Mouse (Mus musculus): ENCODE measurements around the gene Tob2. TPM values are rescaled to one million over a fixed set of nuclear protein-coding genes. Genes with fewer than 3 reads are reported as not detected.

Gene Tob2
- polyA plus RNA-seq, 1 experiment from 2014 or later: 12.3 TPM

GRCm38 (mm10) chr15:81856938-81857723 is 1.5 kb downstream of the Tob2 start:
- Histone ChIP-seq H3K4me2 (ENCODE audit: low read depth, low read length) (peak overlapping the region; percentile 89), H3K36me3 (replicated peaks; ENCODE audit: insufficient read depth, low read length) (peaks cover 4% of the 10 kb centered on the region; the same call in 1 of the 2 replicates), H3K9me3 (ENCODE audit: low read length) (no peaks in the 10 kb centered on the region), H3K27ac (ENCODE audit: low read depth) (peak overlapping the region; percentile 97), H3K4me1 (ENCODE audit: insufficient read depth) (peaks cover 22% of the 10 kb centered on the region), H3K4me3 (ENCODE audit: low read depth, low read length) (peak overlapping the region; percentile 97), H3K9ac (replicated peaks) (peak overlapping the region; percentile 93), H3K27me3 (ENCODE audit: insufficient read depth, low read length) (no peaks in the 10 kb centered on the region)
- under 1% methylated on average over 14 of the region's 14 CpGs for WGBS (ENCODE audit: insufficient replicate concordance)
- ATAC-seq (no peak), DNase-seq (no peak)
- TF ChIP-seq EP300 (IDR thresholded peaks at IDR 0.05; ENCODE audit: low read depth) (no peak), CTCF (IDR thresholded peaks at IDR 0.05; ENCODE audit: low read depth) (no peak)

- Histone ChIP-seq H3K4me2 (ENCODE audit: low read depth, low read length) (peak overlapping the region; percentile 89), H3K9ac (replicated peaks) (peak overlapping the region; percentile 93), H3K4me3 (ENCODE audit: low read depth, low read length) (peak overlapping the region; percentile 97), H3K27ac (ENCODE audit: low read depth) (peak overlapping the region; percentile 97), H3K27me3 (ENCODE audit: insufficient read depth, low read length) (no peaks in the 10 kb centered on the region), H3K36me3 (replicated peaks; ENCODE audit: insufficient read depth, low read length) (peaks cover 12% of the 10 kb centered on the region), H3K4me1 (ENCODE audit: insufficient read depth) (peaks cover 22% of the 10 kb centered on the region), H3K9me3 (ENCODE audit: low read length) (no peaks in the 10 kb centered on the region)
- TF ChIP-seq EP300 (IDR thresholded peaks at IDR 0.05; ENCODE audit: low read depth): peak; percentile 37; the same call in 1 of the 2 replicates
- TF ChIP-seq CTCF (IDR thresholded peaks at IDR 0.05; ENCODE audit: low read depth): no peak
- DNase-seq (peak; percentile 87), ATAC-seq (peak; percentile 75)
- under 1% methylated on average over 28 of the region's 28 CpGs for WGBS (ENCODE audit: insufficient replicate concordance)
Measured at GRCm38 (mm10) chr15:81856030-81856790, 2.4 kb downstream of the Tob2 start.

- Histone ChIP-seq H3K9me3 (ENCODE audit: low read length) (no peaks in the 10 kb centered on the region), H3K4me2 (ENCODE audit: low read depth, low read length) (peak overlapping the region; percentile 37), H3K4me1 (ENCODE audit: insufficient read depth) (peaks cover 9% of the 10 kb centered on the region), H3K27me3 (ENCODE audit: insufficient read depth, low read length) (no peaks in the 10 kb centered on the region), H3K27ac (ENCODE audit: low read depth) (peak overlapping the region; percentile 82), H3K9ac (replicated peaks) (peak overlapping the region; percentile 45; the same call in 1 of the 2 replicates), H3K36me3 (replicated peaks; ENCODE audit: insufficient read depth, low read length) (peaks cover 37% of the 10 kb centered on the region), H3K4me3 (ENCODE audit: low read depth, low read length) (no peak overlapping the region)
- no peak for DNase-seq
- whole genome bisulfite sequencing (ENCODE audit: insufficient replicate concordance): 70% methylated on average over 7 of the region's 7 CpGs
- ATAC-seq: peak; percentile 57
- TF ChIP-seq CTCF (IDR thresholded peaks at IDR 0.05; ENCODE audit: low read depth) (no peak), EP300 (IDR thresholded peaks at IDR 0.05; ENCODE audit: low read depth) (no peak)
Measured at GRCm38 (mm10) chr15:81853081-81853480, 5.5 kb downstream of the Tob2 start.

- H3K27ac ChIP-seq (ENCODE audit: low read depth): peak overlapping the region; percentile 82
- 70% methylated on average over 9 of the region's 9 CpGs for WGBS (ENCODE audit: insufficient replicate concordance)
Measured at GRCm38 (mm10) chr15:81852411-81853000, 6.1 kb downstream of the Tob2 start.

GRCm38 (mm10) chr15:81851375-81851774 is 7.2 kb downstream of the Tob2 start:
- Histone ChIP-seq H3K36me3 (replicated peaks; ENCODE audit: insufficient read depth, low read length) (peaks cover 37% of the 10 kb centered on the region), H3K27ac (ENCODE audit: low read depth) (peak overlapping the region; percentile 14; the same call in 1 of the 2 replicates), H3K9ac (replicated peaks) (no peak overlapping the region), H3K27me3 (ENCODE audit: insufficient read depth, low read length) (no peaks in the 10 kb centered on the region), H3K4me1 (ENCODE audit: insufficient read depth) (peaks cover 9% of the 10 kb centered on the region), H3K4me2 (ENCODE audit: low read depth, low read length) (no peak overlapping the region), H3K4me3 (ENCODE audit: low read depth, low read length) (no peak overlapping the region), H3K9me3 (ENCODE audit: low read length) (no peaks in the 10 kb centered on the region)
- WGBS (ENCODE audit: insufficient replicate concordance): 84% methylated on average over 15 of the region's 15 CpGs
- ATAC-seq: no peak
- TF ChIP-seq EP300 (IDR thresholded peaks at IDR 0.05; ENCODE audit: low read depth) (no peak), CTCF (IDR thresholded peaks at IDR 0.05; ENCODE audit: low read depth) (no peak)
- no peak for DNase-seq

More at GRCm38 (mm10) chr15:81852411-81853000, 6.1 kb downstream of the Tob2 start:
- peaks cover 37% of the 10 kb centered on the region for H3K36me3 ChIP-seq (replicated peaks; ENCODE audit: insufficient read depth, low read length)
- no peak for DNase-seq
- no peak for ATAC-seq
- peaks cover 9% of the 10 kb centered on the region for H3K4me1 ChIP-seq (ENCODE audit: insufficient read depth)
- no peak overlapping the region for H3K4me3 ChIP-seq (ENCODE audit: low read depth, low read length)
- peak overlapping the region; percentile 37 for H3K4me2 ChIP-seq (ENCODE audit: low read depth, low read length)
- H3K27me3 ChIP-seq (ENCODE audit: insufficient read depth, low read length): no peaks in the 10 kb centered on the region
- H3K9me3 ChIP-seq (ENCODE audit: low read length): no peaks in the 10 kb centered on the region
- TF ChIP-seq CTCF (IDR thresholded peaks at IDR 0.05; ENCODE audit: low read depth) (no peak), EP300 (IDR thresholded peaks at IDR 0.05; ENCODE audit: low read depth) (no peak)
- peak overlapping the region; percentile 45; the same call in 1 of the 2 replicates for H3K9ac ChIP-seq (replicated peaks)

- H3K4me3 ChIP-seq (ENCODE audit: low read depth, low read length): no peak overlapping the region
- ATAC-seq (no peak), DNase-seq (no peak)
- no peak overlapping the region for H3K27ac ChIP-seq (ENCODE audit: low read depth)
- no peaks in the 10 kb centered on the region for H3K27me3 ChIP-seq (ENCODE audit: insufficient read depth, low read length)
- no peak overlapping the region for H3K4me2 ChIP-seq (ENCODE audit: low read depth, low read length)
- H3K4me1 ChIP-seq (ENCODE audit: insufficient read depth): peaks cover 7% of the 10 kb centered on the region
- H3K36me3 ChIP-seq (replicated peaks; ENCODE audit: insufficient read depth, low read length): peaks cover 37% of the 10 kb centered on the region
- 80% methylated on average over 14 of the region's 14 CpGs for WGBS (ENCODE audit: insufficient replicate concordance)
- no peak overlapping the region for H3K9ac ChIP-seq (replicated peaks)
- no peak for TF ChIP-seq CTCF (IDR thresholded peaks at IDR 0.05; ENCODE audit: low read depth)
- TF ChIP-seq EP300 (IDR thresholded peaks at IDR 0.05; ENCODE audit: low read depth): no peak
- no peaks in the 10 kb centered on the region for H3K9me3 ChIP-seq (ENCODE audit: low read length)
Measured at GRCm38 (mm10) chr15:81850718-81851117, 7.9 kb downstream of the Tob2 start.

All from liver, postnatal 0 days (tissue).